Mouse (Mus musculus) forebrain, embryonic 12.5 days (tissue): ENCODE results near the gene Tbcd. TPM values are rescaled to one million over a fixed set of nuclear protein-coding genes. Genes with fewer than 3 reads are reported as not detected.

Experiments used
- ATAC-seq: fragments of 200-750 bp; cut with Nextera tagmentation; 2 replicates; pipeline ENCODE4 v1.8.0; 2017; ENCODE audit warnings: moderate TSS enrichment; ENCODE audit not compliant: low FRiP score
- H3K27ac ChIP-seq: fragments of 300-500 bp; sonication (generic); 2 replicates; pipeline ENCODE4 v1.5.1; 2016; ENCODE audit warnings: mild to moderate bottlenecking
- H3K27me3 ChIP-seq: fragments of 300-500 bp; sonication (generic); 2 replicates; pipeline ENCODE4 v1.6.1; 2016; ENCODE audit warnings: mild to moderate bottlenecking
- H3K36me3 ChIP-seq: fragments of 300-500 bp; sonication (generic); replicated peaks from 2 replicates; pipeline ENCODE4 v1.6.1; 2016; ENCODE audit warnings: mild to moderate bottlenecking
- H3K4me1 ChIP-seq: fragments of 300-500 bp; sonication (generic); 2 replicates; pipeline ENCODE4 v1.6.1; 2016
- H3K4me2 ChIP-seq: fragments of 300-500 bp; sonication (generic); 2 replicates; pipeline ENCODE4 v1.6.1; 2016; ENCODE audit warnings: mild to moderate bottlenecking, moderate library complexity
- H3K4me3 ChIP-seq: fragments of 300-500 bp; sonication (generic); replicated peaks from 2 replicates; pipeline ENCODE4 v1.5.1; 2016; ENCODE audit warnings: mild to moderate bottlenecking
- H3K9ac ChIP-seq: fragments of 300-500 bp; sonication (generic); 2 replicates; pipeline ENCODE4 v1.6.1; 2016; ENCODE audit warnings: mild to moderate bottlenecking
- H3K9me3 ChIP-seq: fragments of 300-500 bp; sonication (generic); 2 replicates; pipeline ENCODE4 v1.6.1; 2016
- WGBS: fragments of 180-500 bp; shearing (Covaris S2); methylation state at CpG from one replicate; pipeline ENCODE4 v1.1.7; 2016; 5-methylcytosine and 5-hydroxymethylcytosine counted together
- polyA plus RNA-seq: library from polyadenylated mRNA; unstranded; fragments of >200 nt; fragmentation: Nextera tagmentation; extraction: Ambion mirVana; gene quantifications from 2 replicates; pipeline ENCODE4 v1.2.1, GENCODE M21; 2016

The Tbcd gene
- polyA plus RNA-seq, 1 experiment from 2014 or later: 56.0 TPM

- 92% methylated on average over 5 of the region's 5 CpGs for WGBS
- peaks cover 29% of the 10 kb centered on the region for H3K4me1 ChIP-seq
- no peaks in the 10 kb centered on the region for H3K27me3 ChIP-seq
- no peaks in the 10 kb centered on the region for H3K9me3 ChIP-seq
- peaks cover 7% of the 10 kb centered on the region; the same call in 1 of the 2 replicates for H3K36me3 ChIP-seq
- no peak for ATAC-seq
- H3K4me3 ChIP-seq: no peak overlapping the region
- no peak overlapping the region for H3K4me2 ChIP-seq
- no peak overlapping the region for H3K9ac ChIP-seq
- no peak overlapping the region for H3K27ac ChIP-seq
Measured at GRCm38 (mm10) chr11:121547234-121547633, 95.5 kb downstream of the Tbcd start.

GRCm38 (mm10) chr11:121547925-121548324 is 96.2 kb downstream of the Tbcd start:
- Histone ChIP-seq H3K27ac (peak overlapping the region; percentile 13; the same call in 1 of the 2 replicates), H3K9ac (no peak overlapping the region), H3K27me3 (no peaks in the 10 kb centered on the region), H3K9me3 (no peaks in the 10 kb centered on the region), H3K4me2 (no peak overlapping the region), H3K4me3 (no peak overlapping the region), H3K4me1 (peaks cover 29% of the 10 kb centered on the region), H3K36me3 (peaks cover 4% of the 10 kb centered on the region; the same call in 1 of the 2 replicates)
- ATAC-seq: no peak
- 96% methylated on average over 4 of the region's 4 CpGs for WGBS

GRCm38 (mm10) chr11:121548996-121549842 is 97.5 kb downstream of the Tbcd start:
- Histone ChIP-seq H3K9ac (no peak overlapping the region), H3K4me3 (no peak overlapping the region), H3K9me3 (no peaks in the 10 kb centered on the region), H3K27me3 (no peaks in the 10 kb centered on the region), H3K27ac (peak overlapping the region; percentile 80), H3K4me1 (peaks cover 29% of the 10 kb centered on the region), H3K4me2 (no peak overlapping the region), H3K36me3 (no peaks in the 10 kb centered on the region)
- WGBS: 79% methylated on average over 12 of the region's 12 CpGs
- ATAC-seq: 0 out of 2 replicates have a peak, but pooled peaks have one; percentile 23

- peak overlapping the region; percentile 11 for H3K4me2 ChIP-seq
- H3K4me1 ChIP-seq: peaks cover 29% of the 10 kb centered on the region
- no peaks in the 10 kb centered on the region for H3K9me3 ChIP-seq
- peak; percentile 57; the same call in 1 of the 2 replicates for ATAC-seq
- 52% methylated on average over 17 of the region's 17 CpGs for WGBS
- H3K4me3 ChIP-seq: no peak overlapping the region
- H3K27me3 ChIP-seq: no peaks in the 10 kb centered on the region
- no peaks in the 10 kb centered on the region for H3K36me3 ChIP-seq
- H3K27ac ChIP-seq: peak overlapping the region; percentile 80
- H3K9ac ChIP-seq: no peak overlapping the region
Measured at GRCm38 (mm10) chr11:121549843-121550647, 98.3 kb downstream of the Tbcd start.

GRCm38 (mm10) chr11:121551206-121551799 is 99.6 kb downstream of the Tbcd start:
- ATAC-seq: no peak
- WGBS: 91% methylated on average over 5 of the region's 5 CpGs
- Histone ChIP-seq H3K4me3 (no peak overlapping the region), H3K27ac (peak overlapping the region; percentile 80), H3K27me3 (no peaks in the 10 kb centered on the region), H3K9me3 (no peaks in the 10 kb centered on the region), H3K36me3 (no peaks in the 10 kb centered on the region), H3K4me2 (no peak overlapping the region), H3K9ac (no peak overlapping the region), H3K4me1 (peaks cover 29% of the 10 kb centered on the region)

GRCm38 (mm10) chr11:121552167-121552566 is 100.4 kb downstream of the Tbcd start:
- Histone ChIP-seq H3K27ac (no peak overlapping the region), H3K4me3 (no peak overlapping the region), H3K4me1 (peaks cover 29% of the 10 kb centered on the region), H3K9ac (no peak overlapping the region), H3K27me3 (no peaks in the 10 kb centered on the region), H3K9me3 (no peaks in the 10 kb centered on the region), H3K4me2 (no peak overlapping the region), H3K36me3 (no peaks in the 10 kb centered on the region)
- no peak for ATAC-seq
- WGBS: 85% methylated on average over 4 of the region's 4 CpGs

- Histone ChIP-seq H3K27me3 (no peaks in the 10 kb centered on the region), H3K27ac (no peak overlapping the region), H3K36me3 (peaks cover 2% of the 10 kb centered on the region; the same call in 1 of the 2 replicates), H3K4me2 (no peak overlapping the region), H3K9ac (no peak overlapping the region), H3K4me1 (peaks cover 29% of the 10 kb centered on the region), H3K9me3 (no peaks in the 10 kb centered on the region), H3K4me3 (no peak overlapping the region)
- 93% methylated on average over 7 of the region's 7 CpGs for WGBS
- no peak for ATAC-seq
Measured at GRCm38 (mm10) chr11:121552846-121553457, 101.2 kb downstream of the Tbcd start.

GRCm38 (mm10) chr11:121553458-121553857 is 101.7 kb downstream of the Tbcd start:
- WGBS: 96% methylated on average over 3 of the region's 3 CpGs
- no peak overlapping the region for H3K4me2 ChIP-seq
- H3K27ac ChIP-seq: no peak overlapping the region
- no peaks in the 10 kb centered on the region for H3K27me3 ChIP-seq
- no peak overlapping the region for H3K9ac ChIP-seq
- H3K36me3 ChIP-seq: peaks cover 5% of the 10 kb centered on the region; the same call in 1 of the 2 replicates
- no peak for ATAC-seq
- H3K9me3 ChIP-seq: no peaks in the 10 kb centered on the region
- H3K4me1 ChIP-seq: peaks cover 29% of the 10 kb centered on the region
- no peak overlapping the region for H3K4me3 ChIP-seq

- Histone ChIP-seq H3K9ac (no peak overlapping the region), H3K36me3 (peaks cover 5% of the 10 kb centered on the region; the same call in 1 of the 2 replicates), H3K27ac (no peak overlapping the region), H3K9me3 (no peaks in the 10 kb centered on the region), H3K27me3 (no peaks in the 10 kb centered on the region), H3K4me1 (peaks cover 3% of the 10 kb centered on the region; the same call in 1 of the 2 replicates), H3K4me2 (no peak overlapping the region), H3K4me3 (no peak overlapping the region)
- 87% methylated on average over 1 of the region's 1 CpGs for WGBS
- no peak for ATAC-seq
Measured at GRCm38 (mm10) chr11:121556727-121557126, 105.0 kb downstream of the Tbcd start.

GRCm38 (mm10) chr11:121557946-121558345 is 106.2 kb downstream of the Tbcd start:
- no peaks in the 10 kb centered on the region for H3K9me3 ChIP-seq
- WGBS: 93% methylated on average over 1 of the region's 1 CpGs
- no peak for ATAC-seq

GRCm38 (mm10) chr11:121558522-121558921 is 106.8 kb downstream of the Tbcd start:
- Histone ChIP-seq H3K9me3 (no peaks in the 10 kb centered on the region), H3K9ac (no peak overlapping the region), H3K4me3 (no peak overlapping the region), H3K27ac (no peak overlapping the region), H3K27me3 (no peaks in the 10 kb centered on the region), H3K4me2 (no peak overlapping the region), H3K36me3 (peaks cover 8% of the 10 kb centered on the region; the same call in 1 of the 2 replicates), H3K4me1 (no peaks in the 10 kb centered on the region)
- no peak for ATAC-seq
- 91% methylated on average over 3 of the region's 3 CpGs for WGBS

More at GRCm38 (mm10) chr11:121557946-121558345, 106.2 kb downstream of the Tbcd start:
- no peaks in the 10 kb centered on the region for H3K27me3 ChIP-seq
- H3K36me3 ChIP-seq: peaks cover 8% of the 10 kb centered on the region; the same call in 1 of the 2 replicates
- H3K4me3 ChIP-seq: no peak overlapping the region
- no peak overlapping the region for H3K4me2 ChIP-seq
- no peaks in the 10 kb centered on the region for H3K4me1 ChIP-seq
- no peak overlapping the region for H3K9ac ChIP-seq
- no peak overlapping the region for H3K27ac ChIP-seq
